Mouse (Mus musculus): ENCODE results near the gene Rnf39.

DNA sequence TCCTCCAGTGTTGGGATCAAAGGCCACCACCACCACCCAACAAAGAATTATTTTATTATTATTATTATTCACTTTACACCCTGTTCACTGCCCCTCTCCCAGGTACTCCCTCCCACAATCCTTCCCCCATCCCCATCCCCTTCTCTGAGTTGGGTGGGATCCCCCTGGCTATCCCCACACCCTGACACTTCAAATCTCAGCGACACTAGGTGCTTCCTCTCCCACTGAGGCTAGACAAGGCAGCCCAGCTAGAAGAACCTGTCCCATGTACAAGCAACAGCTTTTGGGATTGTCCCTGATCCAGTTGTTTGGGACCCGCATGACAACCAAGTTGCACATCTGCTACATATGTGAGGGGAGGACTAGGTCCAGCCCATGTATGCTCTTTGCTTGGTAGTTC is 9.9 kb downstream of the Rnf39 start:
- TF ChIP-seq CTCF (conservative IDR thresholded peaks at IDR 0.05; ENCODE audit: insufficient read depth, insufficient read length, low read depth, low read length), result no peak
- TF ChIP-seq POLR2A (IDR thresholded peaks at IDR 0.05; ENCODE audit: low read depth, low read length), result no peak

Measured in kidney, adult 2 months (tissue).